Mouse (Mus musculus) thymus, adult 2 months (tissue): Measurements from ENCODE around the gene Naglu.

ENCODE experiments used
- CTCF ChIP-seq: fragments of 200-500 bp; IDR thresholded peaks from 2 replicates; pipeline ENCODE4 v1.5.1; 2012; ENCODE audit warnings: mild to moderate bottlenecking, control low read depth, low read length, moderate library complexity, borderline replicate concordance; ENCODE audit not compliant: control insufficient read depth, poor library complexity, insufficient read depth; ENCODE audit errors: extremely low read depth
- POLR2A ChIP-seq: fragments of 200-500 bp; IDR thresholded peaks from 2 replicates; pipeline ENCODE4 v1.6.1; 2012; ENCODE audit warnings: mild to moderate bottlenecking, low read length, control low read depth, moderate library complexity; ENCODE audit not compliant: control insufficient read depth, poor library complexity, insufficient read depth; ENCODE audit errors: extremely low read depth

DNA sequence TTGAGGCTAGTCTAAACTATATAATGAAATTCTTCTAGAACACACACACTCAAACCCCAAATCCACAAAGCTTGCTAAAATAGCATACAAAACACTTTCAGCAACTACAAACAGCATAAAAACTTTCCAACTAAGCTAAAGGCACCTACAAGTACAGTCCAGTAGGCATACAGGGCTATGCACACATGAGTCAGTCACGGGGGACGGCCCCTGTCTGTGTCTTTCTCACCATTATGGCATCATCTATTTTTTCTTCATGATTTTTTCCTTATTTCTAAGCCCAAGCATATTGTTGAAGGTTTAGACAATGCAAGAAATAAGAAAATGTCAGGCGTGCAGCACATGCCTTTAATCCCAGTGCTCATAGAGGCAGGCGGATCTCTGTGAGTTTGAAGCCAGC, 41.4 kb downstream of the Naglu start:
- TF ChIP-seq CTCF, result no peak
- no peak for TF ChIP-seq POLR2A
